Mouse (Mus musculus): ENCODE data around the gene Glipr1l1.

GRCm38 (mm10) chr10:112110401-112110800, 50.4 kb downstream of the Glipr1l1 start:
- TF ChIP-seq CTCF (IDR thresholded peaks at IDR 0.05; ENCODE audit: borderline replicate concordance, control insufficient read depth, extremely low read depth, insufficient read depth, low read length, poor library complexity) (no peak), POLR2A (IDR thresholded peaks at IDR 0.05; ENCODE audit: control insufficient read depth, extremely low read depth, insufficient read depth, low read length, poor library complexity) (no peak)

Measured in thymus, adult 2 months (tissue).